ENCODE assay signal across 8 mouse cellular contexts in genomic region chr11:50238324-50238723, GRCm38 (mm10). TPM values are rescaled to one million over a fixed set of nuclear protein-coding genes. Genes with fewer than 3 reads are reported as not detected.
DNase-seq lines count a peak whose midpoint lies in the region; ATAC-seq and TF ChIP-seq lines count a peak whose summit lies in the region.

Gene Ltc4s (minus strand): TSS chr11:50238616.

- H3K27me3 ChIP-seq in embryonic facial prominence, embryonic 12.5 days, result peaks cover 27% of the 10 kb centered on the region
- peaks cover 41% of the 10 kb centered on the region for H3K27me3 ChIP-seq in hindbrain, embryonic 12.5 days
- no peaks in the 10 kb centered on the region for H3K27me3 ChIP-seq in liver, postnatal 0 days (ENCODE audit: insufficient read depth, low read length)

- no peak for ATAC-seq in embryonic facial prominence, embryonic 12.5 days (ENCODE audit: insufficient number of reproducible peaks, insufficient read depth, low FRiP score, low TSS enrichment)
- ATAC-seq in hindbrain, embryonic 12.5 days (ENCODE audit: low FRiP score), result no peak
- ATAC-seq in liver, postnatal 0 days, result no peak

- H3K4me3 ChIP-seq in embryonic facial prominence, embryonic 12.5 days, result peak within 1 kb of the TSS; percentile 64
- peak within 1 kb of the TSS; percentile 56 for H3K4me3 ChIP-seq in hindbrain, embryonic 12.5 days
- peak within 1 kb of the TSS; percentile 73 for H3K4me3 ChIP-seq in liver, postnatal 0 days (ENCODE audit: low read depth, low read length)

- WGBS in embryonic facial prominence, embryonic 12.5 days, result 38% methylated on average over 10 of the region's 10 CpGs
- WGBS in hindbrain, embryonic 12.5 days, result 49% methylated on average over 10 of the region's 10 CpGs
- WGBS in liver, postnatal 0 days (ENCODE audit: insufficient replicate concordance), result 20% methylated on average over 10 of the region's 10 CpGs

- TF ChIP-seq CTCF in liver, postnatal 0 days (IDR thresholded peaks at IDR 0.05; ENCODE audit: low read depth), result no peak

- peak in 1 of 2 experiments; percentile 73 for DNase-seq in left cerebral cortex, postnatal 10 days (ENCODE audit: extremely low spot score in 1 of 2, low spot score in 2 of 2)
- no peak for DNase-seq in left cerebral cortex, postnatal 25 days (ENCODE audit: low spot score in 2 of 2)
- peak; percentile 43 for DNase-seq in liver, postnatal 0 days
- DNase-seq in cerebellum, postnatal 14 days, result no peak
- DNase-seq in embryo, embryonic 11 days, result no peak
- no peak for DNase-seq in spleen, postnatal 14 days (ENCODE audit: low spot score in 2 of 2)

- H3K9me3 ChIP-seq in embryonic facial prominence, embryonic 12.5 days, result no peaks in the 10 kb centered on the region
- H3K9me3 ChIP-seq in hindbrain, embryonic 12.5 days (replicated peaks), result no peaks in the 10 kb centered on the region
- no peaks in the 10 kb centered on the region for H3K9me3 ChIP-seq in liver, postnatal 0 days (ENCODE audit: low read length)

- peaks cover 21% of the 10 kb centered on the region for H3K36me3 ChIP-seq in embryonic facial prominence, embryonic 12.5 days
- peaks cover 16% of the 10 kb centered on the region for H3K36me3 ChIP-seq in hindbrain, embryonic 12.5 days
- H3K36me3 ChIP-seq in liver, postnatal 0 days (replicated peaks; ENCODE audit: insufficient read depth, low read length), result peaks cover 21% of the 10 kb centered on the region

- intact Hi-C loops in left cerebral cortex, postnatal 10 days (cut with DNase I), result no loop called here
- intact Hi-C loops in left cerebral cortex, postnatal 25 days (cut with DNase I), result loop anchor here (5.0 kb wide), 1 partner anchor 124 kb away; no protein-coding TSS in a partner anchor

- no peak within 1 kb of the TSS for H3K9ac ChIP-seq in embryonic facial prominence, embryonic 12.5 days
- no peak within 1 kb of the TSS for H3K9ac ChIP-seq in hindbrain, embryonic 12.5 days
- peak within 1 kb of the TSS; percentile 66; the same call in 1 of the 2 replicates for H3K9ac ChIP-seq in liver, postnatal 0 days (replicated peaks)

- 0 out of 2 replicates have a peak, but pooled peaks cover 12% of the 10 kb centered on the region for H3K4me1 ChIP-seq in embryonic facial prominence, embryonic 12.5 days
- H3K4me1 ChIP-seq in hindbrain, embryonic 12.5 days, result peaks cover 14% of the 10 kb centered on the region
- peaks cover 27% of the 10 kb centered on the region for H3K4me1 ChIP-seq in liver, postnatal 0 days (ENCODE audit: insufficient read depth)

- peak within 1 kb of the TSS; percentile 93 for H3K4me2 ChIP-seq in embryonic facial prominence, embryonic 12.5 days (replicated peaks)
- peak within 1 kb of the TSS; percentile 84; the same call in 1 of the 2 replicates for H3K4me2 ChIP-seq in hindbrain, embryonic 12.5 days (replicated peaks)
- peak within 1 kb of the TSS; percentile 100 for H3K4me2 ChIP-seq in liver, postnatal 0 days (ENCODE audit: low read depth, low read length)

- H3K27ac ChIP-seq in embryonic facial prominence, embryonic 12.5 days, result no peak within 1 kb of the TSS
- H3K27ac ChIP-seq in hindbrain, embryonic 12.5 days, result no peak within 1 kb of the TSS
- H3K27ac ChIP-seq in liver, postnatal 0 days (ENCODE audit: low read depth), result no peak within 1 kb of the TSS

- no peak for TF ChIP-seq EP300 in liver, postnatal 0 days (IDR thresholded peaks at IDR 0.05; ENCODE audit: low read depth)

RNA-seq across cellular contexts. Expression of gene Ltc4s, which starts in this region (rescaled TPM):
- 10 to 100 TPM; 11.3 to 11.4 TPM for total RNA-seq in left cerebral cortex, postnatal 10 days (2021)
- total RNA-seq in left cerebral cortex, postnatal 25 days (2021), result 1 to 10 TPM; 8.4 to 8.7 TPM
- 0.62 and 0.74 TPM in 2 replicates for polyA plus RNA-seq in embryonic facial prominence, embryonic 12.5 days (2016; fragmentation: Nextera tagmentation; extraction: Ambion mirVana)
- polyA plus RNA-seq in hindbrain, embryonic 12.5 days (2016; fragmentation: Nextera tagmentation; extraction: Ambion mirVana), result 0.61 and 1.3 TPM in 2 replicates
- 0.68 and 0.89 TPM in 2 replicates for polyA plus RNA-seq in liver, postnatal 0 days (2015; fragmentation: Nextera tagmentation; extraction: Ambion mirVana)

Comparison
In these comparisons a context has a peak if more than half of its experiments do, and no peak if none do; other contexts are left out.
1. Peak in DNase-seq, H3K4me3 ChIP-seq, H3K9ac ChIP-seq and H3K4me2 ChIP-seq in liver, postnatal 0 days; RNA of the gene not detected or under 1 TPM.